Mouse (Mus musculus) ES-E14 (cell line): Measurements from ENCODE around the gene Tial1.

ENCODE experiments used
- CHD2 ChIP-seq: IDR thresholded peaks from 2 replicates; pipeline ENCODE4 v1.6.1; 2014; ENCODE audit warnings: mild to moderate bottlenecking, low read depth, low read length, inconsistent platforms
- MAFK ChIP-seq: IDR thresholded peaks from 2 replicates; pipeline ENCODE4 v1.6.1; 2014; ENCODE audit warnings: mild to moderate bottlenecking, low read depth, low read length, inconsistent platforms; ENCODE audit not compliant: insufficient read depth

GRCm38 (mm10) chr7:128460865-128461228 lies 670 bp downstream of the Tial1 start:
- TF ChIP-seq MAFK = no peak
- TF ChIP-seq CHD2 = no peak
